ENCODE assay signal across 1 mouse cellular context in the genomic region with DNA sequence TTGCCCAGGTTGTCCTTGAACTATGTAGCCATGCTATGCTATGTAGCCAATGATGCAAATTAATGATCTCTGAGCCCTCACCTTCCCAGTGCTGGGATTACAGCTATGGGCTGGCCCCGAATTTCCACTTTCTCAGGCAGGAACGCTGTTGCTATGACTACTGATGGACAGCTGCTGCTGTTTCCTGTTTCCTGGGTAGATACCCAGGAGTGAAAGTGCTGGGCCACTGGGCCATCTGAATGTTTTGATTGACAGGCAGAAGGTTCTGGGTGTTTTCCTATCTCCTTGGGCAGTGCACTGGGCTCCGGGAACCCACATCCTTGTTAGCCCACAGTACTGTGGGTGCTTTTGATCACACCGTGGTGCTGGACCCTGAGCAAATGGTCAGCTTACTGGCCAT.
TF ChIP-seq lines count a peak whose summit lies in the region.

No protein-coding gene starts in this region.

TF ChIP-seq in MEL, 35 proteins besides CTCF, POLR2A, EP300 and RAD21 (continued from another document):
- peak; percentile 50; the same call in 1 of the 2 replicates for TF ChIP-seq POLR2AphosphoS2 (IDR thresholded peaks at IDR 0.05; ENCODE audit: low read length)
- TF ChIP-seq MEF2A (IDR thresholded peaks at IDR 0.05; ENCODE audit: extremely low read depth, insufficient replicate concordance, low read depth, low read length, poor library complexity, severe bottlenecking) = no peak
- TF ChIP-seq MAFK (IDR thresholded peaks at IDR 0.05; ENCODE audit: borderline replicate concordance, low read depth, low read length) = no peak
